Mouse (Mus musculus) ES-Bruce4 (cell line): ENCODE data around the gene Ankdd1a.

Experiments used
- CTCF ChIP-seq: IDR thresholded peaks from one replicate; pipeline ENCODE4 v1.8.1; 2011; ENCODE audit warnings: low read depth, low read length
- POLR2A ChIP-seq: IDR thresholded peaks from one replicate; pipeline ENCODE4 v1.8.1; 2011; ENCODE audit warnings: low read length; ENCODE audit not compliant: insufficient read depth

DNA sequence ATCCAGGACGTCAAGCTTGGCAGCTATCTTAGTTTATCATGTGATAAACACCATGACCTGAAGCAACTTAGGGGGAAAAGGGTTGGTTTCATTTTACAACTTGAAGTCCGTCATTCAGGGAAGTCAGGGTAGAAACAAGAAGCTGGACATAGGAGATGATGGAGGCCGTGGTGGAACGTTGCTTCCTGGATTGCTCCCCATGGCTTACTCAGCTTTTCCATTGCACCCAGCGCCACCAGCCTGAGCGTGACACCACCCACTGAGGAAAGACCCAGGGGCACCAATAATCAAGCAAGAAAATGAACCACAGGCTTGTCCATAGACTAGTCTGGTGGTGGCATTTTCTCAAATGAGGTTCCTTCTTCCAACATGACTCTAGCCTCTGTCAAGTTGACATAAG, 48.8 kb upstream of the Ankdd1a start:
- TF ChIP-seq CTCF (no peak), POLR2A (no peak)
